Mouse (Mus musculus): ENCODE results near the gene Ccdc93. TPM values are rescaled to one million over a fixed set of nuclear protein-coding genes. Genes with fewer than 3 reads are reported as not detected.

The Ccdc93 gene
- polyA plus RNA-seq, 1 experiment from 2014 or later: 10.3 TPM

- Histone ChIP-seq H3K27ac (no peak overlapping the region), H3K4me1 (replicated peaks; ENCODE audit: control insufficient read depth, insufficient read depth, low read length) (no peaks in the 10 kb centered on the region), H3K4me3 (replicated peaks; ENCODE audit: low read length) (no peak overlapping the region), H3K36me3 (replicated peaks; ENCODE audit: control insufficient read depth, insufficient read depth) (peaks cover 44% of the 10 kb centered on the region), H3K4me2 (replicated peaks) (no peak overlapping the region), H3K9ac (no peak overlapping the region), H3K9me3 (ENCODE audit: control insufficient read depth, low read length) (no peaks in the 10 kb centered on the region), H3K27me3 (ENCODE audit: control insufficient read depth, insufficient read depth, low read length) (no peaks in the 10 kb centered on the region)
- no peak for DNase-seq (ENCODE audit: low spot score)
- ATAC-seq (ENCODE audit: low FRiP score): no peak
- whole genome bisulfite sequencing: 91% methylated on average over 7 of the region's 7 CpGs
These were observed 31.0 kb downstream of the Ccdc93 start for GRCm38 (mm10) chr1:121461895-121462294.

- H3K27me3 ChIP-seq (ENCODE audit: control insufficient read depth, insufficient read depth, low read length): no peaks in the 10 kb centered on the region
- no peak overlapping the region for H3K27ac ChIP-seq
- DNase-seq (ENCODE audit: low spot score) (no peak), ATAC-seq (ENCODE audit: low FRiP score) (no peak)
- no peaks in the 10 kb centered on the region for H3K9me3 ChIP-seq (ENCODE audit: control insufficient read depth, low read length)
- peaks cover 39% of the 10 kb centered on the region for H3K36me3 ChIP-seq (replicated peaks; ENCODE audit: control insufficient read depth, insufficient read depth)
- 100% methylated on average over 1 of the region's 1 CpGs for WGBS
- H3K4me2 ChIP-seq (replicated peaks): no peak overlapping the region
- no peak overlapping the region for H3K4me3 ChIP-seq (replicated peaks; ENCODE audit: low read length)
- H3K9ac ChIP-seq: no peak overlapping the region
- no peaks in the 10 kb centered on the region for H3K4me1 ChIP-seq (replicated peaks; ENCODE audit: control insufficient read depth, insufficient read depth, low read length)
These were observed 31.8 kb downstream of the Ccdc93 start for GRCm38 (mm10) chr1:121462643-121463042.

GRCm38 (mm10) chr1:121463806-121464205 is 33.0 kb downstream of the Ccdc93 start:
- no peak overlapping the region for H3K4me2 ChIP-seq (replicated peaks)

GRCm38 (mm10) chr1:121466276-121466675 is 35.4 kb downstream of the Ccdc93 start:
- DNase-seq (ENCODE audit: low spot score) (no peak), ATAC-seq (ENCODE audit: low FRiP score) (no peak)
- 88% methylated on average over 3 of the region's 3 CpGs for WGBS
- no peak overlapping the region for H3K4me2 ChIP-seq (replicated peaks)
- H3K4me1 ChIP-seq (replicated peaks; ENCODE audit: control insufficient read depth, insufficient read depth, low read length): no peaks in the 10 kb centered on the region
- no peaks in the 10 kb centered on the region for H3K9me3 ChIP-seq (ENCODE audit: control insufficient read depth, low read length)
- peaks cover 52% of the 10 kb centered on the region for H3K36me3 ChIP-seq (replicated peaks; ENCODE audit: control insufficient read depth, insufficient read depth)
- no peaks in the 10 kb centered on the region for H3K27me3 ChIP-seq (ENCODE audit: control insufficient read depth, insufficient read depth, low read length)
- H3K27ac ChIP-seq: no peak overlapping the region
- H3K9ac ChIP-seq: no peak overlapping the region
- no peak overlapping the region for H3K4me3 ChIP-seq (replicated peaks; ENCODE audit: low read length)

More at GRCm38 (mm10) chr1:121463806-121464205, 33.0 kb downstream of the Ccdc93 start:
- WGBS: 88% methylated on average over 7 of the region's 7 CpGs
- Histone ChIP-seq H3K27ac (no peak overlapping the region), H3K9me3 (ENCODE audit: control insufficient read depth, low read length) (no peaks in the 10 kb centered on the region), H3K4me3 (replicated peaks; ENCODE audit: low read length) (no peak overlapping the region), H3K36me3 (replicated peaks; ENCODE audit: control insufficient read depth, insufficient read depth) (peaks cover 45% of the 10 kb centered on the region), H3K27me3 (ENCODE audit: control insufficient read depth, insufficient read depth, low read length) (no peaks in the 10 kb centered on the region), H3K9ac (no peak overlapping the region), H3K4me1 (replicated peaks; ENCODE audit: control insufficient read depth, insufficient read depth, low read length) (no peaks in the 10 kb centered on the region)
- ATAC-seq (ENCODE audit: low FRiP score) (no peak), DNase-seq (ENCODE audit: low spot score) (no peak)

- ATAC-seq (ENCODE audit: low FRiP score): no peak
- peaks cover 36% of the 10 kb centered on the region for H3K36me3 ChIP-seq (replicated peaks; ENCODE audit: control insufficient read depth, insufficient read depth)
These were observed 37.4 kb downstream of the Ccdc93 start for GRCm38 (mm10) chr1:121468271-121468670.

GRCm38 (mm10) chr1:121471503-121471902 is 40.7 kb downstream of the Ccdc93 start:
- ATAC-seq (ENCODE audit: low FRiP score): no peak
- DNase-seq (ENCODE audit: low spot score): no peak
- H3K4me2 ChIP-seq (replicated peaks): no peak overlapping the region
- H3K4me1 ChIP-seq (replicated peaks; ENCODE audit: control insufficient read depth, insufficient read depth, low read length): no peaks in the 10 kb centered on the region
- no peak overlapping the region for H3K27ac ChIP-seq
- WGBS: 77% methylated on average over 5 of the region's 5 CpGs
- H3K4me3 ChIP-seq (replicated peaks; ENCODE audit: low read length): no peak overlapping the region
- no peaks in the 10 kb centered on the region for H3K9me3 ChIP-seq (ENCODE audit: control insufficient read depth, low read length)
- no peaks in the 10 kb centered on the region for H3K27me3 ChIP-seq (ENCODE audit: control insufficient read depth, insufficient read depth, low read length)
- H3K9ac ChIP-seq: no peak overlapping the region
- H3K36me3 ChIP-seq (replicated peaks; ENCODE audit: control insufficient read depth, insufficient read depth): peaks cover 23% of the 10 kb centered on the region

More at GRCm38 (mm10) chr1:121468271-121468670, 37.4 kb downstream of the Ccdc93 start:
- Histone ChIP-seq H3K4me1 (replicated peaks; ENCODE audit: control insufficient read depth, insufficient read depth, low read length) (no peaks in the 10 kb centered on the region), H3K27me3 (ENCODE audit: control insufficient read depth, insufficient read depth, low read length) (no peaks in the 10 kb centered on the region), H3K27ac (no peak overlapping the region), H3K9me3 (ENCODE audit: control insufficient read depth, low read length) (no peaks in the 10 kb centered on the region), H3K9ac (no peak overlapping the region), H3K4me3 (replicated peaks; ENCODE audit: low read length) (no peak overlapping the region), H3K4me2 (replicated peaks) (no peak overlapping the region)
- no peak for DNase-seq (ENCODE audit: low spot score)
- 79% methylated on average over 2 of the region's 2 CpGs for WGBS

GRCm38 (mm10) chr1:121477716-121478115 is 46.9 kb downstream of the Ccdc93 start:
- no peak overlapping the region for H3K4me3 ChIP-seq (replicated peaks; ENCODE audit: low read length)
- no peak for DNase-seq (ENCODE audit: low spot score)
- H3K9ac ChIP-seq: no peak overlapping the region

GRCm38 (mm10) chr1:121478284-121478980 is 47.6 kb downstream of the Ccdc93 start:
- 88% methylated on average over 12 of the region's 12 CpGs for WGBS
- Histone ChIP-seq H3K27ac (no peak overlapping the region), H3K27me3 (ENCODE audit: control insufficient read depth, insufficient read depth, low read length) (no peaks in the 10 kb centered on the region), H3K4me2 (replicated peaks) (no peak overlapping the region), H3K9me3 (ENCODE audit: control insufficient read depth, low read length) (no peaks in the 10 kb centered on the region), H3K36me3 (replicated peaks; ENCODE audit: control insufficient read depth, insufficient read depth) (peaks cover 63% of the 10 kb centered on the region), H3K9ac (no peak overlapping the region), H3K4me1 (replicated peaks; ENCODE audit: control insufficient read depth, insufficient read depth, low read length) (no peaks in the 10 kb centered on the region), H3K4me3 (replicated peaks; ENCODE audit: low read length) (no peak overlapping the region)
- DNase-seq (ENCODE audit: low spot score) (no peak), ATAC-seq (ENCODE audit: low FRiP score) (no peak)

More at GRCm38 (mm10) chr1:121477716-121478115, 46.9 kb downstream of the Ccdc93 start:
- no peak for ATAC-seq (ENCODE audit: low FRiP score)
- Histone ChIP-seq H3K4me2 (replicated peaks) (no peak overlapping the region), H3K36me3 (replicated peaks; ENCODE audit: control insufficient read depth, insufficient read depth) (peaks cover 58% of the 10 kb centered on the region), H3K27ac (no peak overlapping the region), H3K27me3 (ENCODE audit: control insufficient read depth, insufficient read depth, low read length) (no peaks in the 10 kb centered on the region), H3K4me1 (replicated peaks; ENCODE audit: control insufficient read depth, insufficient read depth, low read length) (no peaks in the 10 kb centered on the region), H3K9me3 (ENCODE audit: control insufficient read depth, low read length) (no peaks in the 10 kb centered on the region)
- 96% methylated on average over 5 of the region's 5 CpGs for WGBS

- H3K36me3 ChIP-seq (replicated peaks; ENCODE audit: control insufficient read depth, insufficient read depth): peaks cover 63% of the 10 kb centered on the region
- WGBS: 96% methylated on average over 5 of the region's 5 CpGs
These were observed 48.6 kb downstream of the Ccdc93 start for GRCm38 (mm10) chr1:121479403-121479802.

More at GRCm38 (mm10) chr1:121479403-121479802, 48.6 kb downstream of the Ccdc93 start:
- DNase-seq (ENCODE audit: low spot score) (no peak), ATAC-seq (ENCODE audit: low FRiP score) (no peak)
- no peaks in the 10 kb centered on the region for H3K4me1 ChIP-seq (replicated peaks; ENCODE audit: control insufficient read depth, insufficient read depth, low read length)
- H3K27me3 ChIP-seq (ENCODE audit: control insufficient read depth, insufficient read depth, low read length): no peaks in the 10 kb centered on the region
- H3K9ac ChIP-seq: no peak overlapping the region
- no peak overlapping the region for H3K4me3 ChIP-seq (replicated peaks; ENCODE audit: low read length)
- H3K9me3 ChIP-seq (ENCODE audit: control insufficient read depth, low read length): no peaks in the 10 kb centered on the region
- H3K4me2 ChIP-seq (replicated peaks): no peak overlapping the region
- H3K27ac ChIP-seq: no peak overlapping the region
